Mouse (Mus musculus): ENCODE measurements at regions not wholly inside any gene's neighbourhood (a gene's known extent, or its start where the extent isn't known, plus 50 kb on each side); places are given as distances from the start of the nearest gene placed in this dataset.

GRCm38 (mm10) chr9:113427281-113427680 is 280.8 kb downstream of the Pdcd6ip start:
- TF ChIP-seq CTCF (IDR thresholded peaks at IDR 0.05; ENCODE audit: low read depth): no peak
- no peak for TF ChIP-seq EP300 (optimal IDR thresholded peaks at IDR 0.05)

Measured in stomach, postnatal 0 days (tissue).